Mouse (Mus musculus) heart, embryonic 13.5 days (tissue): ENCODE measurements at regions not wholly inside any gene's neighbourhood (a gene's known extent, or its start where the extent isn't known, plus 50 kb on each side); places are given as distances from the start of the nearest gene placed in this dataset.

Source experiments
- ATAC-seq: fragments of 200-750 bp; cut with Nextera tagmentation; 2 replicates; pipeline ENCODE4 v1.8.0; 2017; ENCODE audit warnings: moderate TSS enrichment; ENCODE audit not compliant: insufficient number of reproducible peaks, low FRiP score, low TSS enrichment; ENCODE audit errors: extremely low read depth
- H3K27ac ChIP-seq: fragments of 300-500 bp; sonication (generic); replicated peaks from 2 replicates; pipeline ENCODE4 v1.5.1; 2015; ENCODE audit warnings: moderate library complexity, mild to moderate bottlenecking, inconsistent platforms
- H3K27me3 ChIP-seq: fragments of 300-500 bp; sonication (generic); replicated peaks from 2 replicates; pipeline ENCODE4 v1.6.1; 2015; ENCODE audit warnings: mild to moderate bottlenecking, inconsistent platforms
- H3K36me3 ChIP-seq: fragments of 300-500 bp; sonication (generic); 2 replicates; pipeline ENCODE4 v1.6.1; 2015; ENCODE audit warnings: mild to moderate bottlenecking, inconsistent platforms
- H3K4me1 ChIP-seq: fragments of 300-500 bp; sonication (generic); 2 replicates; pipeline ENCODE4 v1.6.1; 2015; ENCODE audit warnings: inconsistent platforms
- H3K4me2 ChIP-seq: fragments of 300-500 bp; sonication (generic); 2 replicates; pipeline ENCODE4 v1.6.1; 2015; ENCODE audit warnings: inconsistent platforms, mild to moderate bottlenecking, moderate library complexity
- H3K4me3 ChIP-seq: fragments of 300-500 bp; sonication (generic); 2 replicates; pipeline ENCODE4 v1.5.1; 2015; ENCODE audit warnings: moderate library complexity, mild to moderate bottlenecking, inconsistent platforms
- H3K9ac ChIP-seq: fragments of 300-500 bp; sonication (generic); 2 replicates; pipeline ENCODE4 v1.6.1; 2015; ENCODE audit warnings: inconsistent platforms, mild to moderate bottlenecking, moderate library complexity
- H3K9me3 ChIP-seq: fragments of 300-500 bp; sonication (generic); 2 replicates; pipeline ENCODE4 v1.6.1; 2016; ENCODE audit warnings: inconsistent platforms
- WGBS: fragments of 180-500 bp; shearing (Covaris S2); methylation state at CpG from one replicate; pipeline ENCODE4 v1.1.7; 2015; ENCODE audit warnings: mixed read lengths; 5-methylcytosine and 5-hydroxymethylcytosine counted together

GRCm38 (mm10) chr10:92075469-92075868 lies 646.8 kb downstream of the Nedd1 start:
- no peak overlapping the region for H3K4me2 ChIP-seq
- H3K4me1 ChIP-seq, result peaks cover 3% of the 10 kb centered on the region; the same call in 1 of the 2 replicates
- no peaks in the 10 kb centered on the region for H3K36me3 ChIP-seq
- WGBS, result 50% methylated on average over 8 of the region's 8 CpGs
- no peaks in the 10 kb centered on the region for H3K27me3 ChIP-seq
- no peak overlapping the region for H3K4me3 ChIP-seq
- no peak for ATAC-seq
- no peaks in the 10 kb centered on the region for H3K9me3 ChIP-seq
- H3K9ac ChIP-seq, result no peak overlapping the region
- no peak overlapping the region for H3K27ac ChIP-seq

GRCm38 (mm10) chr10:92074698-92075394 lies 647.4 kb downstream of the Nedd1 start:
- Histone ChIP-seq H3K9ac (no peak overlapping the region), H3K9me3 (no peaks in the 10 kb centered on the region), H3K36me3 (no peaks in the 10 kb centered on the region), H3K27ac (no peak overlapping the region), H3K4me2 (no peak overlapping the region), H3K27me3 (no peaks in the 10 kb centered on the region), H3K4me3 (no peak overlapping the region), H3K4me1 (peaks cover 3% of the 10 kb centered on the region; the same call in 1 of the 2 replicates)
- 82% methylated on average over 11 of the region's 11 CpGs for WGBS
- ATAC-seq, result no peak

- no peak for ATAC-seq
- Histone ChIP-seq H3K27ac (no peak overlapping the region), H3K9ac (no peak overlapping the region), H3K27me3 (no peaks in the 10 kb centered on the region), H3K4me1 (peaks cover 3% of the 10 kb centered on the region; the same call in 1 of the 2 replicates), H3K4me2 (no peak overlapping the region), H3K4me3 (no peak overlapping the region), H3K36me3 (no peaks in the 10 kb centered on the region), H3K9me3 (no peaks in the 10 kb centered on the region)
- WGBS, result 60% methylated on average over 5 of the region's 5 CpGs
Observed at GRCm38 (mm10) chr10:92073873-92074390, 648.3 kb downstream of the Nedd1 start.

- no peak overlapping the region for H3K4me2 ChIP-seq
- 0 out of 2 replicates have a peak, but pooled peaks cover 1% of the 10 kb centered on the region for H3K9me3 ChIP-seq
- no peak overlapping the region for H3K4me3 ChIP-seq
- H3K27ac ChIP-seq, result no peak overlapping the region
- H3K36me3 ChIP-seq, result no peaks in the 10 kb centered on the region
- no peaks in the 10 kb centered on the region for H3K4me1 ChIP-seq
- H3K9ac ChIP-seq, result no peak overlapping the region
- no peak for ATAC-seq
- no peaks in the 10 kb centered on the region for H3K27me3 ChIP-seq
Observed at GRCm38 (mm10) chr10:92044783-92045182, 677.4 kb downstream of the Nedd1 start.

- H3K36me3 ChIP-seq, result no peaks in the 10 kb centered on the region
- no peaks in the 10 kb centered on the region for H3K27me3 ChIP-seq
- H3K4me3 ChIP-seq, result no peak overlapping the region
- 52% methylated on average over 3 of the region's 3 CpGs for WGBS
- H3K4me1 ChIP-seq, result no peaks in the 10 kb centered on the region
- no peak overlapping the region for H3K27ac ChIP-seq
- no peak for ATAC-seq
- H3K4me2 ChIP-seq, result no peak overlapping the region
- H3K9me3 ChIP-seq, result no peaks in the 10 kb centered on the region
- no peak overlapping the region for H3K9ac ChIP-seq
Observed at GRCm38 (mm10) chr10:92036176-92036575, 686.0 kb downstream of the Nedd1 start.

- Histone ChIP-seq H3K4me2 (no peak overlapping the region), H3K4me1 (no peaks in the 10 kb centered on the region), H3K27ac (no peak overlapping the region), H3K9ac (no peak overlapping the region), H3K9me3 (no peaks in the 10 kb centered on the region), H3K4me3 (no peak overlapping the region), H3K27me3 (no peaks in the 10 kb centered on the region), H3K36me3 (no peaks in the 10 kb centered on the region)
- 71% methylated on average over 4 of the region's 4 CpGs for WGBS
- no peak for ATAC-seq
Observed at GRCm38 (mm10) chr10:92030221-92030620, 692.0 kb downstream of the Nedd1 start.

GRCm38 (mm10) chr10:92024203-92024602 lies 698.0 kb downstream of the Nedd1 start:
- Histone ChIP-seq H3K9ac (no peak overlapping the region), H3K36me3 (no peaks in the 10 kb centered on the region), H3K9me3 (no peaks in the 10 kb centered on the region), H3K27ac (no peak overlapping the region), H3K4me3 (no peak overlapping the region), H3K4me2 (no peak overlapping the region), H3K27me3 (no peaks in the 10 kb centered on the region), H3K4me1 (no peaks in the 10 kb centered on the region)
- no peak for ATAC-seq
- 57% methylated on average over 1 of the region's 1 CpGs for WGBS

GRCm38 (mm10) chr10:92021036-92021435 lies 701.2 kb downstream of the Nedd1 start:
- Histone ChIP-seq H3K9me3 (no peaks in the 10 kb centered on the region), H3K4me3 (no peak overlapping the region), H3K4me2 (no peak overlapping the region), H3K27me3 (no peaks in the 10 kb centered on the region), H3K9ac (no peak overlapping the region), H3K4me1 (no peaks in the 10 kb centered on the region), H3K27ac (no peak overlapping the region), H3K36me3 (no peaks in the 10 kb centered on the region)
- no peak for ATAC-seq
- 63% methylated on average over 1 of the region's 1 CpGs for WGBS

DNA sequence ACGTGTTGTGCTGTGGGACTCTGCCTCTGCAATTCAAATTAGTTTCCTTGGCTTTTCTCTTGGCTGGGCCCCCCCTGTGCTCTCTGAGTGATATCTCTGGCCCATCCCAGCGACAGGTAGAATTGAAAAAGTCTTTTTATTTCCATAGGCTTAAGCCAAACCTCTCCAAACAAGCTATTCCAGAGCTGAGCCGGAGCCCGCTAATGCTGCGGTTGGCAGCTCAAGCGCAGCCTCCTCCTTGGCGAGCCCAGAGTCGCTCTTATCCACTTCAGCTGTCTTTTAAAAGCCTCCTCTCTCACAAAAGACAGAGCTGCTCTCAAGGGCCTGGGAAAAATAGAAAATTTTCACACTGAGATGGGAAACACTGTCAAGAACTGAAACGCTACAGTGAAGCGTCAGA lies 712.7 kb downstream of the Nedd1 start:
- no peaks in the 10 kb centered on the region for H3K4me1 ChIP-seq
- H3K27me3 ChIP-seq, result no peaks in the 10 kb centered on the region
- H3K4me2 ChIP-seq, result no peak overlapping the region
- no peak for ATAC-seq
- H3K9ac ChIP-seq, result no peak overlapping the region
- no peak overlapping the region for H3K27ac ChIP-seq
- no peaks in the 10 kb centered on the region for H3K36me3 ChIP-seq
- no peak overlapping the region for H3K4me3 ChIP-seq
- WGBS, result 45% methylated on average over 10 of the region's 10 CpGs
- H3K9me3 ChIP-seq, result no peaks in the 10 kb centered on the region

DNA sequence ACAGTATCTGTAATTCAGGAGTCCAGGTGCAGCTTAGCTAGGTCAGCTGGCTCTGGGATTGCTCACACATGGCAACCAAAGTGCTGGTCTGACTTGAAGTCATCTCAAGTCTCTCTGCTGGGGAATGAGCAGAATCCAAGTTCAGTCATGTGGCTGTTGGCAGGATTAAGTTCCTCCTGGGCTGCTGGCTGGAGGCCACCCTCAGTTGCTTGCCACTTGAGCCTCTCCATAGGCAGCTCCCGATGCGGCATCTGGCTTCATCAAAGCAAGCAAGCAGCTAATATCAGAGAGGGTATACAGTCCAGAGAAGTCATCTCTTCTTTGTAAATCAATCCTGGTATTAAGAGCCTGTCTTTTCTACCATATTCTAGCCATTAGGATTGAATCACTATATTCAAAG lies 714.3 kb downstream of the Nedd1 start:
- H3K9ac ChIP-seq, result no peak overlapping the region
- no peak for ATAC-seq
- H3K4me1 ChIP-seq, result no peaks in the 10 kb centered on the region
- no peaks in the 10 kb centered on the region for H3K36me3 ChIP-seq
- H3K27ac ChIP-seq, result no peak overlapping the region
- H3K27me3 ChIP-seq, result no peaks in the 10 kb centered on the region
- WGBS, result 71% methylated on average over 2 of the region's 2 CpGs
- no peak overlapping the region for H3K4me3 ChIP-seq
- no peaks in the 10 kb centered on the region for H3K9me3 ChIP-seq
- no peak overlapping the region for H3K4me2 ChIP-seq

- no peak overlapping the region for H3K9ac ChIP-seq
- no peak overlapping the region for H3K4me2 ChIP-seq
- no peak for ATAC-seq
- H3K27ac ChIP-seq, result no peak overlapping the region
- H3K4me1 ChIP-seq, result no peaks in the 10 kb centered on the region
- no peaks in the 10 kb centered on the region for H3K9me3 ChIP-seq
- H3K27me3 ChIP-seq, result no peaks in the 10 kb centered on the region
- no peaks in the 10 kb centered on the region for H3K36me3 ChIP-seq
- no peak overlapping the region for H3K4me3 ChIP-seq
- WGBS, result 67% methylated on average over 3 of the region's 3 CpGs
Observed at GRCm38 (mm10) chr10:92006467-92006866, 715.8 kb downstream of the Nedd1 start.

DNA sequence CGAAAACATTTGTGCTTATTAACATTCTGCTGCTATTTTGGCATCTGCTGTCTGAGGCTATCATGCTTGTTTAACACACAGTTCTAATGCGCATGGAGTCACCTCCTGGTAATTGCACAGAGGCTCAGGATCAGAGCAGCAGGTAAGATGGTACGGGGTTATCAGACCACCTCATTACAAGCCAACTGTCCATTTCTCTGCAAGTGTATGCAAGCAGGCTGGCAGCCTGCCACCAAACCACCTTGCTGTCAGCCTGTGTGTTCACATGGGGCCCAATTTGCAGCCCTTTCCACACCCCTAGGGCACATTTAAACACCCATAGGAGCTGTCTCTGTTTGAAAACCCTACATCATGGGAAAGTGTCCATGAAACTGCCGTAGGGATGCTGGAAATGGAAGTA lies 731.2 kb downstream of the Nedd1 start:
- 77% methylated on average over 4 of the region's 4 CpGs for WGBS
- H3K4me3 ChIP-seq, result no peak overlapping the region
- H3K4me1 ChIP-seq, result peaks cover 9% of the 10 kb centered on the region; the same call in 1 of the 2 replicates
- no peak overlapping the region for H3K9ac ChIP-seq
- H3K27ac ChIP-seq, result no peak overlapping the region
- H3K27me3 ChIP-seq, result no peaks in the 10 kb centered on the region
- no peak overlapping the region for H3K4me2 ChIP-seq
- ATAC-seq, result no peak
- no peaks in the 10 kb centered on the region for H3K9me3 ChIP-seq
- no peaks in the 10 kb centered on the region for H3K36me3 ChIP-seq
